Mouse (Mus musculus) thymus, adult 2 months (tissue): Measurements from ENCODE around the gene Slc25a10.

Source experiments
- CTCF ChIP-seq: fragments of 200-500 bp; IDR thresholded peaks from 2 replicates; pipeline ENCODE4 v1.5.1; 2012; ENCODE audit warnings: mild to moderate bottlenecking, control low read depth, low read length, moderate library complexity, borderline replicate concordance; ENCODE audit not compliant: control insufficient read depth, poor library complexity, insufficient read depth; ENCODE audit errors: extremely low read depth
- POLR2A ChIP-seq: fragments of 200-500 bp; IDR thresholded peaks from 2 replicates; pipeline ENCODE4 v1.6.1; 2012; ENCODE audit warnings: mild to moderate bottlenecking, low read length, control low read depth, moderate library complexity; ENCODE audit not compliant: control insufficient read depth, poor library complexity, insufficient read depth; ENCODE audit errors: extremely low read depth

GRCm38 (mm10) chr11:120455413-120455812 lies 36.2 kb upstream of the Slc25a10 start:
- no peak for TF ChIP-seq CTCF
- TF ChIP-seq POLR2A: no peak
